Comparison of ENCODE assay signal across 26 mouse cellular contexts in the genomic region with DNA sequence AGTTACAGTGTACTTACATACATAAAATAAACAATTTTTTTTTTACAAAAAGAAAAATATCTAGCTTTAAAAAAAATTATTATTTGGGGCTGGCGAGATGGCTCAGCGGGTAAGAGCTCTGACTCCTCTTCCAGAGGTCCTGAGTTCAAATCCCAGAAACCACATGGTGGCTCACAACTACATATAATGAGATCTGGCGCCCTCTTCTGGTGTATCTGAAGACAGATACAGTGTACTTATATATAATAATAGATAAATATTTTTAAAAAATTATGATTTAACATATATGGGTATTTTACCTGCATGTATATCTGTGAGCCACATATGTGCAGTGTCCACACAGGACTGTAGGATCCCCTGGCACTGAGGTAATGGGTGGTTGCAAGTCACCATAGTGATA. TPM values are rescaled to one million over a fixed set of nuclear protein-coding genes. Genes with fewer than 3 reads are reported as not detected.
A peak's percentile ranks its signal among the peaks of the same experiment; 100 is the strongest.
DNase-seq lines count a peak whose midpoint lies in the region; ATAC-seq and TF ChIP-seq lines count a peak whose summit lies in the region.
"Had no signal": no experiment of that assay in that cellular context is flagged by ENCODE, and none has a peak within 500 bp of the region (broad histone marks: within the 10 kb centered on the region; RNA-seq: fewer than 3 reads in every experiment).

No protein-coding gene starts in this region.

- no peaks in the 10 kb centered on the region for H3K27me3 ChIP-seq in heart, adult 2 months (ENCODE audit: control insufficient read depth, insufficient read depth, low read length)
- no peaks in the 10 kb centered on the region for H3K27me3 ChIP-seq in liver, embryonic 14.5 days (ENCODE audit: control insufficient read depth, insufficient read depth, low read length)
- H3K27me3 ChIP-seq in liver, embryonic 11.5 days (replicated peaks; ENCODE audit: control insufficient read depth, insufficient read depth, low read length) = no peaks in the 10 kb centered on the region
- H3K27me3 ChIP-seq in thymus, adult 2 months (ENCODE audit: control insufficient read depth, insufficient read depth, low read length) = no peaks in the 10 kb centered on the region
- no peaks in the 10 kb centered on the region for H3K27me3 ChIP-seq in stomach, postnatal 0 days (ENCODE audit: control insufficient read depth, insufficient read depth, low read length)
- H3K27me3 ChIP-seq: embryonic facial prominence, embryonic 13.5 days; heart, embryonic 13.5 days; limb, embryonic 12.5 days; liver, embryonic 15.5 days; Patski had no signal

- H3K4me2 ChIP-seq in liver, embryonic 14.5 days (ENCODE audit: low read depth) = no peak overlapping the region
- H3K4me2 ChIP-seq in liver, embryonic 11.5 days = no peak overlapping the region
- H3K4me2 ChIP-seq in stomach, postnatal 0 days (replicated peaks; ENCODE audit: low read depth) = no peak overlapping the region
- H3K4me2 ChIP-seq: embryonic facial prominence, embryonic 13.5 days; heart, embryonic 13.5 days; hindbrain, embryonic 14.5 days; limb, embryonic 12.5 days; liver, embryonic 15.5 days; midbrain, embryonic 12.5 days had no signal

- intact Hi-C loops in heart, adult 2 months (cut with DNase I) = no loop called here
- intact Hi-C loops in heart, postnatal 36 days (cut with DNase I) = loop anchor here (10.0 kb wide), 2 partner anchors 209 to 319 kb away; partner anchors contain the start of genes Orc6 and Vps35

- no peak overlapping the region for H3K27ac ChIP-seq in heart, adult 2 months
- no peak overlapping the region for H3K27ac ChIP-seq in liver, embryonic 14.5 days
- no peak overlapping the region for H3K27ac ChIP-seq in liver, embryonic 11.5 days (ENCODE audit: low read depth, low read length)
- no peak overlapping the region for H3K27ac ChIP-seq in thymus, adult 2 months (ENCODE audit: control insufficient read depth, insufficient read depth, low read length)
- H3K27ac ChIP-seq in stomach, postnatal 0 days (replicated peaks) = no peak overlapping the region
- H3K27ac ChIP-seq: embryonic facial prominence, embryonic 13.5 days; heart, embryonic 13.5 days; hindbrain, embryonic 14.5 days; limb, embryonic 12.5 days; liver, embryonic 15.5 days; midbrain, embryonic 12.5 days had no signal

- TF ChIP-seq EP300 in heart, adult 2 months (IDR thresholded peaks at IDR 0.05; ENCODE audit: insufficient read depth, low read depth, low read length) = no peak
- TF ChIP-seq EP300 in liver, embryonic 14.5 days (IDR thresholded peaks at IDR 0.05; ENCODE audit: low read depth) = no peak
- no peak for TF ChIP-seq EP300 in stomach, postnatal 0 days (optimal IDR thresholded peaks at IDR 0.05)

- peaks cover 8% of the 10 kb centered on the region for H3K4me1 ChIP-seq in heart, adult 2 months (ENCODE audit: control insufficient read depth, insufficient read depth, low read length)
- H3K4me1 ChIP-seq in liver, embryonic 14.5 days (replicated peaks; ENCODE audit: control insufficient read depth in 2 of 2, insufficient read depth in 2 of 2, low read length in 1 of 2) = peaks cover 10 to 22% of the 10 kb centered on the region in 2 experiments
- H3K4me1 ChIP-seq in liver, embryonic 11.5 days (replicated peaks; ENCODE audit: control insufficient read depth, insufficient read depth, low read length) = peaks cover 26% of the 10 kb centered on the region
- peaks cover 21% of the 10 kb centered on the region for H3K4me1 ChIP-seq in thymus, adult 2 months (replicated peaks; ENCODE audit: control insufficient read depth, insufficient read depth, low read length)
- H3K4me1 ChIP-seq in stomach, postnatal 0 days (replicated peaks; ENCODE audit: control insufficient read depth, insufficient read depth) = peaks cover 5% of the 10 kb centered on the region; the same call in 1 of the 2 replicates

- no peak for DNase-seq in heart, adult 2 months
- DNase-seq in heart, postnatal 36 days = no peak
- DNase-seq in liver, embryonic 14.5 days (ENCODE audit: low read depth in 3 of 3, low spot score in 3 of 3) = no peak
- DNase-seq in liver, embryonic 11.5 days (ENCODE audit: low spot score) = no peak
- peak; percentile 37 for DNase-seq in thymus, postnatal 14 days
- DNase-seq in thymus, adult 2 months = no peak
- no peak for DNase-seq in stomach, postnatal 0 days (ENCODE audit: low spot score)
- no peak for DNase-seq in ovary, postnatal 36 days (ENCODE audit: low spot score)
- DNase-seq: adrenal gland, adult 8-10 months; cerebellum, postnatal 10 days; kidney, postnatal 14 days had no signal

- TF ChIP-seq CTCF in heart, adult 2 months (IDR thresholded peaks at IDR 0.05) = peak; percentile 61
- peak; percentile 26; the same call in 1 of the 2 replicates for TF ChIP-seq CTCF in liver, embryonic 14.5 days (IDR thresholded peaks at IDR 0.05; ENCODE audit: low read depth)
- TF ChIP-seq CTCF in thymus, adult 2 months (IDR thresholded peaks at IDR 0.05; ENCODE audit: borderline replicate concordance, control insufficient read depth, extremely low read depth, insufficient read depth, low read length, poor library complexity) = no peak
- peak; percentile 38 for TF ChIP-seq CTCF in stomach, postnatal 0 days (IDR thresholded peaks at IDR 0.05; ENCODE audit: low read depth)

- H3K4me3 ChIP-seq in heart, adult 2 months = no peak overlapping the region
- no peak overlapping the region for H3K4me3 ChIP-seq in liver, embryonic 14.5 days (ENCODE audit: insufficient read depth in 1 of 2, low read depth in 2 of 2, low read length in 2 of 2)
- H3K4me3 ChIP-seq in liver, embryonic 11.5 days (ENCODE audit: low read depth, low read length) = no peak overlapping the region
- no peak overlapping the region for H3K4me3 ChIP-seq in thymus, adult 2 months (ENCODE audit: control insufficient read depth, insufficient read depth, low read length)
- H3K4me3 ChIP-seq in stomach, postnatal 0 days (ENCODE audit: low read depth, low read length) = no peak overlapping the region
- H3K4me3 ChIP-seq: embryonic facial prominence, embryonic 13.5 days; heart, embryonic 13.5 days; limb, embryonic 12.5 days; liver, embryonic 15.5 days; midbrain, embryonic 12.5 days had no signal

- H3K9ac ChIP-seq in heart, adult 2 months (ENCODE audit: low read depth, low read length) = no peak overlapping the region
- H3K9ac ChIP-seq in liver, embryonic 14.5 days (replicated peaks) = no peak overlapping the region
- no peak overlapping the region for H3K9ac ChIP-seq in liver, embryonic 11.5 days (ENCODE audit: low read depth, low read length)
- H3K9ac ChIP-seq in stomach, postnatal 0 days (ENCODE audit: low read length) = no peak overlapping the region
- H3K9ac ChIP-seq: embryonic facial prominence, embryonic 13.5 days; heart, embryonic 13.5 days; hindbrain, embryonic 14.5 days; limb, embryonic 12.5 days; liver, embryonic 15.5 days; midbrain, embryonic 12.5 days had no signal

- H3K9me3 ChIP-seq in liver, embryonic 14.5 days (ENCODE audit: control insufficient read depth, low read length) = no peaks in the 10 kb centered on the region
- no peaks in the 10 kb centered on the region for H3K9me3 ChIP-seq in liver, embryonic 11.5 days (ENCODE audit: control insufficient read depth, low read length)
- no peaks in the 10 kb centered on the region for H3K9me3 ChIP-seq in stomach, postnatal 0 days (ENCODE audit: control insufficient read depth, low read length)
- H3K9me3 ChIP-seq: embryonic facial prominence, embryonic 13.5 days; heart, embryonic 13.5 days; limb, embryonic 12.5 days; liver, embryonic 15.5 days; midbrain, embryonic 12.5 days had no signal

- no peak for ATAC-seq in liver, embryonic 14.5 days (ENCODE audit: insufficient read depth)
- ATAC-seq in liver, embryonic 11.5 days (replicated peaks; ENCODE audit: low FRiP score) = no peak
- ATAC-seq in stomach, postnatal 0 days (ENCODE audit: low FRiP score, low TSS enrichment) = no peak
- ATAC-seq: forebrain, embryonic 16.5 days; intestine, embryonic 16.5 days; Patski had no signal

- H3K36me3 ChIP-seq in heart, adult 2 months (ENCODE audit: control insufficient read depth, insufficient read depth, low read length) = no peaks in the 10 kb centered on the region
- H3K36me3 ChIP-seq in liver, embryonic 14.5 days (replicated peaks; ENCODE audit: control insufficient read depth, insufficient read depth, low read depth) = no peaks in the 10 kb centered on the region; the same call in none of the 2 replicates
- peaks cover 6% of the 10 kb centered on the region; the same call in 1 of the 2 replicates for H3K36me3 ChIP-seq in liver, embryonic 11.5 days (ENCODE audit: control insufficient read depth, insufficient read depth, low read length)
- peaks cover 35% of the 10 kb centered on the region for H3K36me3 ChIP-seq in thymus, adult 2 months (ENCODE audit: control insufficient read depth, insufficient read depth, low read length)
- H3K36me3 ChIP-seq in stomach, postnatal 0 days (ENCODE audit: control insufficient read depth, insufficient read depth, low read length) = peaks cover 12% of the 10 kb centered on the region; the same call in 1 of the 2 replicates

- no peak for TF ChIP-seq POLR2A in heart, adult 2 months (IDR thresholded peaks at IDR 0.05; ENCODE audit: insufficient read depth, low read depth, low read length)
- no peak for TF ChIP-seq POLR2A in thymus, adult 2 months (IDR thresholded peaks at IDR 0.05; ENCODE audit: control insufficient read depth, extremely low read depth, insufficient read depth, low read length, poor library complexity)

- no peaks in the 10 kb centered on the region for H3K79me2 ChIP-seq in heart, adult 2 months (replicated peaks; ENCODE audit: control insufficient read depth, insufficient read depth, low read length)

- 83% methylated on average over 3 of the region's 3 CpGs for WGBS in heart, adult 2 months
- 66% methylated on average over 3 of the region's 3 CpGs for WGBS in liver, embryonic 14.5 days (ENCODE audit: insufficient replicate concordance)
- WGBS in liver, embryonic 11.5 days = 68% methylated on average over 3 of the region's 3 CpGs
- 88% methylated on average over 3 of the region's 3 CpGs for WGBS in thymus, adult 2 months
- 82% methylated on average over 3 of the region's 3 CpGs for WGBS in stomach, postnatal 0 days

RNA-seq across cellular contexts. Expression of gene Man2b1, which starts 3.2 kb away (rescaled TPM):
- total RNA-seq in heart, adult 2 months (2021) = 10 to 100 TPM; 25.4 to 26.8 TPM
- 37.3 and 42.3 TPM in 2 replicates for polyA plus RNA-seq in heart, adult 2 months (2012; rRNA removed)
- 10 to 100 TPM; 31.0 to 31.3 TPM for total RNA-seq in heart, postnatal 36 days (2021)
- 15.2 and 19.5 TPM in 2 replicates for polyA plus RNA-seq in liver, embryonic 14.5 days (2012; rRNA removed)
- 17.2 and 20.6 TPM in 2 replicates for polyA plus RNA-seq in liver, embryonic 14.5 days (2014; fragmentation: Nextera tagmentation; extraction: Ambion mirVana)
- 38.6 and 40.3 TPM in 2 replicates for polyA plus RNA-seq in liver, embryonic 11.5 days (2014; fragmentation: Nextera tagmentation; extraction: Ambion mirVana)
- 191 and 210 TPM in 2 replicates for polyA plus RNA-seq in thymus, adult 2 months (2012; rRNA removed)
- 29.1 and 32.6 TPM in 2 replicates for polyA plus RNA-seq in stomach, postnatal 0 days (2015; fragmentation: Nextera tagmentation; extraction: Ambion mirVana)

RNA-seq across cellular contexts. Expression of gene Wdr83, which starts 5.1 kb away (rescaled TPM):
- 10 to 100 TPM; 29.4 to 30.2 TPM for total RNA-seq in heart, adult 2 months (2021)
- 39.2 and 44.2 TPM in 2 replicates for polyA plus RNA-seq in heart, adult 2 months (2012; rRNA removed)
- 10 to 100 TPM; 33.3 to 34.2 TPM for total RNA-seq in heart, postnatal 36 days (2021)
- 21.2 and 26.0 TPM in 2 replicates for polyA plus RNA-seq in liver, embryonic 14.5 days (2012; rRNA removed)
- polyA plus RNA-seq in liver, embryonic 14.5 days (2014; fragmentation: Nextera tagmentation; extraction: Ambion mirVana) = 20.1 and 24.4 TPM in 2 replicates
- polyA plus RNA-seq in liver, embryonic 11.5 days (2014; fragmentation: Nextera tagmentation; extraction: Ambion mirVana) = 46.4 and 50.4 TPM in 2 replicates
- 51.9 and 56.3 TPM in 2 replicates for polyA plus RNA-seq in thymus, adult 2 months (2012; rRNA removed)
- polyA plus RNA-seq in stomach, postnatal 0 days (2015; fragmentation: Nextera tagmentation; extraction: Ambion mirVana) = 22.3 and 23.6 TPM in 2 replicates

RNA-seq across cellular contexts. Expression of gene Wdr83os, which starts 5.7 kb away (rescaled TPM):
- 10 to 100 TPM; 39.0 to 41.4 TPM for total RNA-seq in heart, adult 2 months (2021)
- polyA plus RNA-seq in heart, adult 2 months (2012; rRNA removed) = 99.3 and 108 TPM in 2 replicates
- 10 to 100 TPM; 37.4 to 42.2 TPM for total RNA-seq in heart, postnatal 36 days (2021)
- 40.6 and 51.8 TPM in 2 replicates for polyA plus RNA-seq in liver, embryonic 14.5 days (2012; rRNA removed)
- polyA plus RNA-seq in liver, embryonic 14.5 days (2014; fragmentation: Nextera tagmentation; extraction: Ambion mirVana) = 61.8 and 71.5 TPM in 2 replicates
- 103 and 105 TPM in 2 replicates for polyA plus RNA-seq in liver, embryonic 11.5 days (2014; fragmentation: Nextera tagmentation; extraction: Ambion mirVana)
- polyA plus RNA-seq in thymus, adult 2 months (2012; rRNA removed) = 123 and 141 TPM in 2 replicates
- polyA plus RNA-seq in stomach, postnatal 0 days (2015; fragmentation: Nextera tagmentation; extraction: Ambion mirVana) = 114 and 117 TPM in 2 replicates

RNA-seq across cellular contexts. Expression of gene Dhps, which starts 14.7 kb away (rescaled TPM):
- 10 to 100 TPM; 26.1 to 29.4 TPM for total RNA-seq in heart, adult 2 months (2021)
- polyA plus RNA-seq in heart, adult 2 months (2012; rRNA removed) = 31.5 and 33.2 TPM in 2 replicates
- 10 to 100 TPM; 27.0 to 27.4 TPM for total RNA-seq in heart, postnatal 36 days (2021)
- polyA plus RNA-seq in liver, embryonic 14.5 days (2012; rRNA removed) = 19.6 and 21.5 TPM in 2 replicates
- polyA plus RNA-seq in liver, embryonic 14.5 days (2014; fragmentation: Nextera tagmentation; extraction: Ambion mirVana) = 30.9 and 36.4 TPM in 2 replicates
- 72.5 and 73.8 TPM in 2 replicates for polyA plus RNA-seq in liver, embryonic 11.5 days (2014; fragmentation: Nextera tagmentation; extraction: Ambion mirVana)
- 105 TPM in 2 replicates for polyA plus RNA-seq in thymus, adult 2 months (2012; rRNA removed)
- polyA plus RNA-seq in stomach, postnatal 0 days (2015; fragmentation: Nextera tagmentation; extraction: Ambion mirVana) = 40.2 and 42.2 TPM in 2 replicates

RNA-seq across cellular contexts. Expression of gene Gm5741, which starts 18.5 kb away (rescaled TPM):
- total RNA-seq in heart, adult 2 months (2021) = not detected
- polyA plus RNA-seq in heart, adult 2 months (2012; rRNA removed) = not detected in 2 replicates
- total RNA-seq in heart, postnatal 36 days (2021) = not detected
- 0.29 TPM in 1 of 2 replicates, not detected in the other for polyA plus RNA-seq in liver, embryonic 14.5 days (2012; rRNA removed)
- polyA plus RNA-seq in liver, embryonic 14.5 days (2014; fragmentation: Nextera tagmentation; extraction: Ambion mirVana) = not detected in 2 replicates
- not detected in 2 replicates for polyA plus RNA-seq in liver, embryonic 11.5 days (2014; fragmentation: Nextera tagmentation; extraction: Ambion mirVana)
- polyA plus RNA-seq in thymus, adult 2 months (2012; rRNA removed) = 1.4 TPM in 1 of 2 replicates, not detected in the other
- polyA plus RNA-seq in stomach, postnatal 0 days (2015; fragmentation: Nextera tagmentation; extraction: Ambion mirVana) = not detected in 2 replicates
- total RNA-seq: ES-E14; gastrocnemius, adult 18-20 months; granulocyte monocyte progenitor cell, adult 5-6 weeks; heart, postnatal 25 days; megakaryocyte progenitor cell, adult 5-6 weeks had no signal
- polyA plus RNA-seq: hindbrain, embryonic 14.5 days; intestine, embryonic 16.5 days; limb, embryonic 12.5 days; liver, embryonic 15.5 days; neural tube, embryonic 14.5 days had no signal
